Mouse (Mus musculus) gastrocnemius, adult 2 months (tissue): ENCODE data around the gene Fhl1. TPM values are rescaled to one million over a fixed set of nuclear protein-coding genes. Genes with fewer than 3 reads are reported as not detected.

Experiments
- DNase-seq: peaks from one replicate; pipeline ENCODE4 v3.0.0; 2022
- H3K27ac ChIP-seq: fragments of 200-600 bp; 2 replicates; pipeline ENCODE4 v1.8.1; 2022; ENCODE audit warnings: mild to moderate bottlenecking
- H3K4me3 ChIP-seq: fragments of 200-600 bp; 2 replicates; pipeline ENCODE4 v1.8.1; 2022; ENCODE audit warnings: mild to moderate bottlenecking, moderate library complexity
- CTCF ChIP-seq: fragments of 200-600 bp; IDR thresholded peaks from 2 replicates; pipeline ENCODE4 v1.8.1; 2022; ENCODE audit warnings: antibody characterized with exemption, mild to moderate bottlenecking, moderate library complexity
- intact Hi-C: fragments of 180-260 bp; cut with DNase I; formaldehyde crosslinking; loops from one replicate; pipeline ENCODE4 v1.15.1; 2025
- total RNA-seq, 2 experiments: library from RNA; stranded (reverse); gene quantifications; 2 replicates each; pipeline ENCODE4 v1.2.3; 2021

The Fhl1 gene
- total RNA-seq, 2 experiments from 2014 or later = 673 to 2,064 TPM

GRCm38 (mm10) chrX:56712666-56713065 lies 18.9 kb upstream of the Fhl1 start:
- no peak overlapping the region for H3K4me3 ChIP-seq
- no peak for DNase-seq
- TF ChIP-seq CTCF = no peak
- intact Hi-C loops = no loop called here
- H3K27ac ChIP-seq = no peak overlapping the region

- intact Hi-C loops = no loop called here
- Histone ChIP-seq H3K27ac (no peak overlapping the region), H3K4me3 (no peak overlapping the region)
- DNase-seq = no peak
- TF ChIP-seq CTCF = no peak
Observed at GRCm38 (mm10) chrX:56722559-56722958, 9.0 kb upstream of the Fhl1 start.

- no peak for TF ChIP-seq CTCF
- Histone ChIP-seq H3K4me3 (no peak overlapping the region), H3K27ac (no peak overlapping the region)
- intact Hi-C loops = no loop called here
- no peak for DNase-seq
Observed at GRCm38 (mm10) chrX:56728507-56728906, 3.1 kb upstream of the Fhl1 start.

GRCm38 (mm10) chrX:56730828-56731305 lies 720 bp upstream of the Fhl1 start:
- peak overlapping the region; percentile 80 for H3K27ac ChIP-seq
- no peak for DNase-seq
- intact Hi-C loops = no loop called here

DNA sequence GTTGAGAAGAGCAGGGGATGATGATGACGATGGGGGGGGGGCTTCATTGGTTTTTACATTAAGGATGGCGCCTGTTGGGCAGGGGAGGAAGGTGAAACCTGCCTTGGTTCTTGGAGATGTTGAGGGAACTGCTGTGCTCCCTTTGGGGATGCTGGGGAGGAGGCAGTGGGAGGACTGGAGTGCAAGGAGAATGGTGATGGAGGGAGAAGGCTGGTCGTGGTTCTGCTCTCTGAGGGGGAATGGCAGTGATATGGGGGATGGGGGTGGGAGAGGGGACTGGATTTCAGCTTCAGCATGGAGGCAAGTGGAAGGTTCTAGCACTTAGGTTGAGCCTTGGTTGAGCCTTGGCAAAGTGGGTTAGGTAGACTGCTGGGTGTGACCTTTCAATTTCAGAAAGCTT lies 814 bp downstream of the Fhl1 start:
- no peak for DNase-seq
- Histone ChIP-seq H3K27ac (peak overlapping the region; percentile 80; the same call in 1 of the 2 replicates), H3K4me3 (peak overlapping the region; percentile 75)
- intact Hi-C loops = no loop called here
- TF ChIP-seq CTCF = no peak

More at GRCm38 (mm10) chrX:56730828-56731305, 720 bp upstream of the Fhl1 start:
- TF ChIP-seq CTCF = no peak
- H3K4me3 ChIP-seq = peak overlapping the region; percentile 75

DNA sequence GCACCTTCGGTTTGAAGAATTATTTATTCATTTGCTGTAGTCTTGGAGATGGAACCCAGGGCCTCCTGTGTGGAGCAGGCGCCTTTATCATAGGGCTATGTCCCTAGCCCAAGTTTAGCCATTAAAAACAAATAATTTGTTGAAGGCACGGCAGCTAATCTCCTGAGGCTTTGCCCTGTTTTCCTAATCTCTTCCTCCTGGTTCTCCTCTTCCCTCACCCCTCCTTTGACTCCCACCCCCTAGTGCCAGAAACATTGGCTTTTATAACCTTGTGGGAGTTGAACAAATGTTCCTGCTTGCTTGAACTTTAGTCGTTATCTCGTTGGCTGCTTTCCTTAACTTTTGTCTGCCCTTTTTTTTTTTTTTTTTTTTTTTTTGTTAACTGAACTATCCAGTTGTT lies 2.8 kb downstream of the Fhl1 start:
- no peak for DNase-seq
- H3K4me3 ChIP-seq = no peak overlapping the region; the same call in 1 of the 2 replicates
- H3K27ac ChIP-seq = peak overlapping the region; percentile 48; the same call in 1 of the 2 replicates
- intact Hi-C loops = no loop called here
- no peak for TF ChIP-seq CTCF

DNA sequence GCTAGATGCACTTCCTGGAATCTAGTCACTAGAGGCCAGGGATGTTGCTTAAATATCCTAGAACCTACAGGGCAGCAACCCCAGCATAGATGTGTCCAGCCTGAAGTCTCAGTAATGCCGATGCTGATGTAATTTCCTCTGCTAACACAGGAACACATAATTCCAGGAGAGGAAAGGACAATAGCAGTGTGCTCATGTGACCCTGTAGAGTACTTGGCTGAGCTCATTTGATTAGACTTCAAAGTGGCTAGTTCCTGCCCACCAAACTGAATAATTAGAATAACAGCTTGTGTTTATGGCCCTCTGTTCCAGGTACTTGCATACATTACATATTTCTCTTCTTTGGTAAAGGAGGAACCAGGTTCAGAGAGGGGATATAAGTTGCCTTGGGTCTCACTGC lies 4.6 kb downstream of the Fhl1 start:
- no peak for TF ChIP-seq CTCF
- Histone ChIP-seq H3K27ac (no peak overlapping the region), H3K4me3 (no peak overlapping the region)
- intact Hi-C loops = no loop called here
- DNase-seq = no peak

DNA sequence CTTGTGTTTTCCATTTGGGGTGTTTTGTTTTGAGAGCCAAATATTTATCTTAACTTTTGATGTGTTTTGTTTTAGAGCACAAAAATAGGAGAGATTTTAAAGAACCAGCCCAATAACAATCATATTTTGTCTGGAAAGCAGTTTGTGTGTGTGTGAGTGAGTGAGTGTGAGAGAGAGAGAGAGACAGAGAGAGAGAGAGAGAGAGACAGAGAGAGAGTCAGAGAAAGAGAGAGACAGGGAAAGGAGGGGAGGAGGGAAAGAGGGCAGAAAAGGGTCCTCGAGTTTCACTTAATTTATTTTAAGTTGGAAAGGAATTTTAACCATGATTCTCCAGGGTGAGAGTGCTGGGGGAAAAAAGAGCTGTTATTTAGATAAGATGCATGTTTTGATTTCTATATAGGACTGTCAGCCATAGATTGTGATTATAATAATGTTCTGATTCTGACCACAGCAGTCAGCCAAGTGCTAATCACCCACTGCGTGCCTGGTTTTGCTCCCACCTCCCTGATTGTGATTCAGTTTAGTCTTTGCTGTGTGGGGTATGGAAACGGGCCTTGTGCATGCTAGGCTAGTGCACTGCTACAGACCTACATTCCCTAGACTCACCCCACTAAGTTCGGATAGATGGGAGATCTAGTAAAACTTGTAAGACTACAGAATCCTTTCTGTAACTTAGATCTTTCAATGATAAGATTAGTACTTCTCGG lies 6.4 kb downstream of the Fhl1 start:
- intact Hi-C loops = no loop called here
- TF ChIP-seq CTCF = no peak
- no peak overlapping the region for H3K27ac ChIP-seq
- H3K4me3 ChIP-seq = no peak overlapping the region
- DNase-seq = no peak

DNA sequence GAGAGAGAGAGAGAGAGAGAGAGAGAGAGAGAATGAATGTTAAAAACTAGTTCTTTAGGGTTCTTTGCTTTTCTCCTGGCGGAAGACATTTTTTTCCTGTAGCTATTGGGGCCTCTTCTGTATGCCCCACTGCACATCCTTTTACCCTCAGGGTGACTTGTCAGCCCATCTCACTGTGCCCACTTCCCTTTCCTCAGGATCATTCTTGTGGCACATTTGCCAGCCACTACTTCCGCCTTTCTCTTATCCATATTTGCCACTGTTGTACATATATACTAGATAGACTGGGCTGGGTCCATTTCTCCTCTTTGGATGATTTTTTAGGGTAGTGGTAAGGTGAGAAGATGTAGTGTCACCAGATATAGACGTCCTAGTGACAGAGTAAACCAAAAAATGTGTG lies 9.8 kb downstream of the Fhl1 start:
- intact Hi-C loops = no loop called here
- Histone ChIP-seq H3K27ac (no peak overlapping the region), H3K4me3 (no peak overlapping the region)
- DNase-seq = no peak
- no peak for TF ChIP-seq CTCF

DNA sequence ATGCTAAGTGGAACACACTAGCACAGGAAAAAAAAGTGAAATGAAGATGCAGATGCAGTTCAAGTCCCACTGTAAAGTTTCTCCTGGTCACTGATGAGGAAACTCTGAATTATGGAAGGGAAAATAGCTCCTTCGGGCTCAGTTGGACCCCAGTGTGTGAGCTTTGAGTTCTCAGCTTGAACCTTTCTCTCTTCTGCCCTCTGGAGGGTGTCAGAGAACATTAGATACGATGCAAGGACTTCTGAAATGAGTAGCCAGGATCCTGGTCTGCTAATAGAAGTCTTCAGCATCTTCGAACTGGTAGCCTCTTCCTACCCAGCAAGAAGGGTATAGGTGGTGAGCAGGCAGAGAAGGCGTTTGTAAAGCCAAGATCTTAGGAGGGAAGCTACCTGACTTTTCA lies 19.9 kb downstream of the Fhl1 start:
- Histone ChIP-seq H3K27ac (no peak overlapping the region), H3K4me3 (no peak overlapping the region)
- peak; percentile 49 for TF ChIP-seq CTCF
- DNase-seq = no peak
- intact Hi-C loops = loop anchor here (1.0 kb wide), 1 partner anchor 101 kb away; no protein-coding TSS in a partner anchor

GRCm38 (mm10) chrX:56752144-56752543 lies 20.6 kb downstream of the Fhl1 start:
- Histone ChIP-seq H3K27ac (no peak overlapping the region), H3K4me3 (no peak overlapping the region)
- intact Hi-C loops = no loop called here
- no peak for TF ChIP-seq CTCF
- DNase-seq = peak; percentile 40

- intact Hi-C loops = no loop called here
- Histone ChIP-seq H3K27ac (no peak overlapping the region), H3K4me3 (no peak overlapping the region)
- DNase-seq = no peak
- TF ChIP-seq CTCF = no peak
Observed at GRCm38 (mm10) chrX:56753317-56754289, 22.0 kb downstream of the Fhl1 start.

DNA sequence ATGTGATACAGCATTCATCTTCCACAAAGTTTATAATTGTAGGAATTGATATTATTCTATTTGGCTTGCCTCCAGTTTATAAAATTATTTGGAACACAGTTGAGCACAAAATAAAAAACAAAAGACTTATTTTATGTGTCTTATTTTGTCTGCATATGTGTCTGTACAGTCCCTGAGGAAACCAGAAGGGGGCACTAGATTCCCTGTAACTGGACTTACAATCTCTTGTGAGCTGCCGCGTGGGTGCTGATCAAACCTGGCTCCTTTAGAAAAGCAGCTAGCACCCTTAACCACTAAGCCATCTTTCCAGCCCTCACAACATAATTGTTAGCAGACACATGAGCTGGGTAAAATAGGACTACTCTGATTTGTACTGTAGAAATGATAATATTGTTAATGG lies 24.1 kb downstream of the Fhl1 start:
- H3K4me3 ChIP-seq = peak overlapping the region; percentile 43
- peak overlapping the region; percentile 40; the same call in 1 of the 2 replicates for H3K27ac ChIP-seq
- intact Hi-C loops = loop anchor here (1.0 to 5.0 kb wide), 2 partner anchors 36 to 82 kb away; no protein-coding TSS in a partner anchor
- DNase-seq = peak; percentile 57
- peak; percentile 80 for TF ChIP-seq CTCF
